Mouse (Mus musculus) myocyte (in vitro differentiated cells): ENCODE data around the gene Ppp1r1a.

Experiments
- CEBPB ChIP-seq: IDR thresholded peaks from 2 replicates; pipeline ENCODE4 v1.6.1; 2011; ENCODE audit warnings: mild to moderate bottlenecking, moderate library complexity; ENCODE audit not compliant: poor library complexity, insufficient read depth, severe bottlenecking
- E2F4 ChIP-seq: IDR thresholded peaks from one replicate; pipeline ENCODE4 v1.6.1; 2011; ENCODE audit warnings: mild to moderate bottlenecking, control low read depth, moderate library complexity; ENCODE audit not compliant: insufficient read depth
- MAX ChIP-seq: IDR thresholded peaks from one replicate; pipeline ENCODE4 v1.6.1; 2011; ENCODE audit warnings: low read depth, mild to moderate bottlenecking, control low read depth
- MYOD1 ChIP-seq, 3 experiments: IDR thresholded peaks; one replicate each; pipeline ENCODE4 v1.6.1; 2011; ENCODE audit warnings: control low read depth in 2 of 3, low read depth in 2 of 3, mild to moderate bottlenecking in 2 of 3, moderate library complexity in 1 of 3; ENCODE audit not compliant: insufficient read length in 2 of 3, control insufficient read depth in 1 of 3
- MYOG ChIP-seq, 3 experiments: IDR thresholded peaks; one replicate each; pipeline ENCODE4 v1.6.1; 2011; ENCODE audit warnings: control low read depth in 2 of 3, low read depth in 2 of 3, mild to moderate bottlenecking in 2 of 3; ENCODE audit not compliant: insufficient read length in 2 of 3, control insufficient read depth in 1 of 3, insufficient read depth in 1 of 3
- POLR2A ChIP-seq: IDR thresholded peaks from one replicate; pipeline ENCODE4 v1.6.1; 2011; ENCODE audit warnings: low read depth, mild to moderate bottlenecking, control low read depth, moderate library complexity; ENCODE audit not compliant: insufficient read length
- POLR2AphosphoS2 ChIP-seq: IDR thresholded peaks from one replicate; pipeline ENCODE4 v1.6.1; 2011; ENCODE audit warnings: low read depth, control low read depth; ENCODE audit not compliant: insufficient read length
- REST ChIP-seq: IDR thresholded peaks from one replicate; pipeline ENCODE4 v1.6.1; 2011; ENCODE audit warnings: mild to moderate bottlenecking, control low read depth, moderate library complexity; ENCODE audit not compliant: insufficient read depth, insufficient read length
- SRF ChIP-seq: IDR thresholded peaks from one replicate; pipeline ENCODE4 v1.6.1; 2011; ENCODE audit warnings: low read depth; ENCODE audit not compliant: control insufficient read depth, insufficient read length
- TCF12 ChIP-seq: IDR thresholded peaks from one replicate; pipeline ENCODE4 v1.6.1; 2011; ENCODE audit warnings: mild to moderate bottlenecking, control low read depth; ENCODE audit not compliant: poor library complexity, insufficient read depth, severe bottlenecking
- TCF3 ChIP-seq: IDR thresholded peaks from one replicate; pipeline ENCODE4 v1.6.1; 2011; ENCODE audit warnings: low read depth, control low read depth; ENCODE audit not compliant: insufficient read length
- USF1 ChIP-seq: IDR thresholded peaks from one replicate; pipeline ENCODE4 v1.6.1; 2011; ENCODE audit warnings: low read depth, mild to moderate bottlenecking, control low read depth, moderate library complexity

DNA sequence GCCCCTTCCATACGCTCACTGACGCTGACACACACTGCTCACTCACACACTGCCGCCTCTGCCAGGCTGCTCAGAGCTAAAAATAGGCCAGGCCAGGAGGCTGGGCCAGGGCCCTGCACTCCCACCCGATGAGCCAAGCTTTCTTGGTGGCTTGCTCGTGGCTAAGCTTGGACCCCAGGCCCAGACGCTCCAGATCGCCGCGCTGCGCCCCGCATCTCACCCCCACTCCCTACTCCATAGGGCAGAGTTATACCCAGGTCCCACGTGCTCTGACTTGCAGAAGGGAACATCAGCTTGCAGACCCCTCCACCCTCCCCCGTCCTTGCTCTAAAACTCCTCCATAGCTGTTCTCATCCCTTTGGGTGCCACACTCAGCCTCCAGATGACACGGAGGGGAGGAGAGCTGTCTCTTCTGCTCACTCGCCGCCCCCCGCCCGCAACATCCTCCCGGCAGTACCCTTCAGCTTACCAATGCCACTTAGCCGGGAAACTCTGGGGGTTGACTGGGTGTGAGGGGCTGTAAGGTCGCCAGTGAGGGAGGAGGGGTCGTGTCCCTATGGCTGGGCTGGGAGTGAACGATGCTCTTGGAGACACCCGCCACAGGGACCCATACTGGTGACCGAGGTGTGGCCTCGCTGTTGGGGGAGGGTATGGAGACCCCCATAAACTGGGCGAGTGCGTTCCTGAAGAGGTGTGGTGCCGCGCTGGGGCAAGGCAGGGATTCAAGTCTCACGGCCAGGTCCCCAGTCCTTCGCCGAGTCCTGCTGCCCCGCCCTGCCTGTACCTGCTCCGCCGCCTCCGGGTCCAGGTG lies 587 bp downstream of the Ppp1r1a start:
- TF ChIP-seq POLR2A (no peak), TCF3 (no peak), USF1 (no peak), MAX (no peak), CEBPB (no peak), TCF12 (no peak), MYOG (IDR thresholded peaks at IDR 0.05; ENCODE audit: control insufficient read depth in 1 of 3, insufficient read depth in 1 of 3, insufficient read length in 2 of 3, low read depth in 2 of 3) (no peak), POLR2AphosphoS2 (no peak), SRF (no peak), E2F4 (no peak), MYOD1 (IDR thresholded peaks at IDR 0.05; ENCODE audit: control insufficient read depth in 1 of 3, insufficient read length in 2 of 3, low read depth in 2 of 3) (no peak), REST (no peak)
